Mouse (Mus musculus) heart, adult 18-20 months (tissue): ENCODE measurements around the gene Sctr. TPM values are rescaled to one million over a fixed set of nuclear protein-coding genes. Genes with fewer than 3 reads are reported as not detected.

Experiments
- DNase-seq, 2 experiments: peaks; one replicate each; pipeline ENCODE4 v3.0.0; 2021 to 2022; ENCODE audit warnings: mixed read lengths in 1 of 2
- total RNA-seq, 2 experiments: library from RNA; stranded (reverse); gene quantifications; 2 replicates each; pipeline ENCODE4 v1.2.3; 2021

Gene Sctr
- total RNA-seq, 2 experiments from 2014 or later = 0.21 TPM; not detected in 1

- no peak for DNase-seq
Observed at GRCm38 (mm10) chr1:120109741-120110432, 103.2 kb downstream of the Sctr start.

GRCm38 (mm10) chr1:120111766-120112165, 105.1 kb downstream of the Sctr start:
- no peak for DNase-seq

DNA sequence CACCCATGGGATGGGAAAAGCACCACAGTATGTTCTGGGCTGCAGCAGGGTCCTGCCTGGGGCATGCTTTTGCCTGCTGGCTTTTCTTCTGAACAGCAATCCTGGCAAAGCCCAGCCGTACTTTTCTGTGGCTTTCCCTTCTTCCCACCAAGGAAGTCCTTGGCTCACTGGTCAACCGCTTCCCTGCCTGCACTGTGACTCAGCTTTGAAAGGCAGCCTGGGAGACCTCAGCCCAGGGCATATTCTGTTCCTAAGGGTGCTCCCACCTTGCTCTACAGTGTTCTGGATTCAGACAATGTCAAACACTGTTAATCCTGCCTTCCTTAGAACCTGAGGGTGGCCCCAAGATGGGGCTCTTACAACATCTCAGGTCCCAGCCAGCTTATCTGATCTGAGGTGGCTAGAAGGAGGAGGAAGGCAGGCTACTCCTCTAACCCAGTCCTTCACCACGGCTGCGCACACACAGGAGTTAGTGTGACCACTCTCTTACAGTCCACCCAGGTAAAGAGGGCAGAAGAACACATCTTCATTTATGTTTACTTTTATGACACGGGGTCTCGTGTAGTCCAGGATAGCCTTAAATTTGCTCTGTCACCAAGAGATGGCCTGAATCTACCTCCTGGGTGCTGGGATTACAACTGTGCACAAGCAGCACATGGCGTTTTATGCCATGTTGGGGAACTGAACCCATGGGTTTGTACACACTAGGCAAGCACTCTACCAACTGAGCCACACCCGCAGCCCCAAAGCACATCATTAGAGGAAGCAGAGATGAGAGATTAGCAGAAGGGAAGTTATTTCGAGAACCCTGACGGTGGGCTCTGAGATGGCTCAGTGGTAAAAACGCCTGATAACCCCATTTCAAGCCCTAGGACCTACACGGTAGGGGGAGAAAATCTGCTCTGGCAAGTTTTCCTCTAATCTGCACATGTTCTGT, 105.8 kb downstream of the Sctr start:
- no peak for DNase-seq

Other genes starting within 250 kb of the Sctr start
- gene Ptpn4, start 169.3 kb upstream of the Sctr start, total RNA-seq = 10 to 100 TPM; 28.1 to 30.2 TPM
- 10 to 100 TPM in 1 of 2 experiments, 1 to 10 TPM in 1; 9.9 to 10.7 TPM for gene Tmem177, start 93.7 kb upstream of the Sctr start, total RNA-seq
- not detected for gene Cfap221, start 9.7 kb upstream of the Sctr start, total RNA-seq
- gene Tmem37, start 67.2 kb downstream of the Sctr start, total RNA-seq = 1 to 10 TPM; 7.0 to 8.0 TPM
- gene Dbi, start 114.2 kb downstream of the Sctr start, total RNA-seq = 100 to 1,000 TPM; 307 to 318 TPM
- gene 3110009E18Rik, start 114.3 kb downstream of the Sctr start, total RNA-seq = 1 to 10 TPM; 6.2 to 6.4 TPM